Mouse (Mus musculus) limb, embryonic 14.5 days (tissue): ENCODE data around the gene Krt10. TPM values are rescaled to one million over a fixed set of nuclear protein-coding genes. Genes with fewer than 3 reads are reported as not detected.

Experiments
- ATAC-seq: fragments of 200-750 bp; cut with Nextera tagmentation; 2 replicates; pipeline ENCODE4 v1.8.0; 2017; ENCODE audit warnings: low read depth, moderate number of reproducible peaks, moderate TSS enrichment; ENCODE audit not compliant: low FRiP score
- DNase-seq: peaks from one replicate; pipeline ENCODE4 v3.0.0-alpha.2; 2015; ENCODE audit warnings: low spot score
- H3K27ac ChIP-seq: fragments of 300-500 bp; sonication (generic); replicated peaks from 2 replicates; pipeline ENCODE4 v1.5.1; 2014; ENCODE audit warnings: low read depth, mild to moderate bottlenecking, low read length, moderate library complexity, mixed read lengths
- H3K27me3 ChIP-seq: fragments of 300-500 bp; sonication (generic); 2 replicates; pipeline ENCODE4 v1.6.1; 2014; ENCODE audit warnings: low read length, mixed read lengths; ENCODE audit not compliant: control insufficient read depth, insufficient read depth
- H3K36me3 ChIP-seq: fragments of 300-500 bp; sonication (generic); 2 replicates; pipeline ENCODE4 v1.6.1; 2014; ENCODE audit warnings: mild to moderate bottlenecking, low read length, moderate library complexity, mixed read lengths; ENCODE audit not compliant: control insufficient read depth, insufficient read depth
- H3K4me1 ChIP-seq: fragments of 300-500 bp; sonication (generic); 2 replicates; pipeline ENCODE4 v1.6.1; 2014; ENCODE audit warnings: antibody characterized with exemption, low read length, mixed read lengths; ENCODE audit not compliant: control insufficient read depth, insufficient read depth
- H3K4me2 ChIP-seq: fragments of 300-500 bp; sonication (generic); replicated peaks from 2 replicates; pipeline ENCODE4 v1.6.1; 2014; ENCODE audit warnings: low read depth, mild to moderate bottlenecking, low read length, moderate library complexity; ENCODE audit not compliant: severe bottlenecking
- H3K4me3 ChIP-seq: fragments of 300-500 bp; sonication (generic); replicated peaks from 2 replicates; pipeline ENCODE4 v1.5.1; 2014; ENCODE audit warnings: low read length
- H3K9ac ChIP-seq: fragments of 300-500 bp; sonication (generic); 2 replicates; pipeline ENCODE4 v1.6.1; 2014; ENCODE audit warnings: mild to moderate bottlenecking, low read depth, low read length, moderate library complexity; ENCODE audit not compliant: severe bottlenecking
- H3K9me3 ChIP-seq: fragments of 300-500 bp; sonication (generic); 2 replicates; pipeline ENCODE4 v1.6.1; 2016; ENCODE audit warnings: low read length; ENCODE audit not compliant: control insufficient read depth
- POLR2A ChIP-seq: fragments of 200-500 bp; IDR thresholded peaks from 2 replicates; pipeline ENCODE4 v1.8.0; 2012; ENCODE audit warnings: inconsistent platforms, mild to moderate bottlenecking, moderate library complexity, borderline replicate concordance; ENCODE audit not compliant: insufficient read depth, insufficient read length; ENCODE audit errors: extremely low read depth
- WGBS: fragments of 180-500 bp; shearing (Covaris S2); extraction: QIAGEN DNeasy Blood & Tissue Kit; methylation state at CpG from one replicate; pipeline ENCODE4 v1.1.7; 2014; 5-methylcytosine and 5-hydroxymethylcytosine counted together
- polyA plus RNA-seq, 2 experiments: library from polyadenylated mRNA; depleted of rRNA in 1 of 2; stranded (reverse) in 1 of 2; unstranded in 1 of 2; fragments of >200 nt; fragmentation: Nextera tagmentation in 1 of 2; extraction: Ambion mirVana in 1 of 2; gene quantifications; 2 replicates each; pipeline versions ENCODE4 v1.2.1 to v1.2.3; 2012 to 2014

Krt10 gene
- polyA plus RNA-seq, 2 experiments, result 176 to 242 TPM

GRCm38 (mm10) chr11:99420586-99420985 is 31.4 kb upstream of the Krt10 start:
- no peak overlapping the region for H3K4me2 ChIP-seq
- H3K36me3 ChIP-seq, result no peaks in the 10 kb centered on the region
- H3K9me3 ChIP-seq, result no peaks in the 10 kb centered on the region
- H3K27ac ChIP-seq, result no peak overlapping the region
- WGBS, result 31% methylated on average over 10 of the region's 10 CpGs
- H3K4me1 ChIP-seq, result no peaks in the 10 kb centered on the region
- 0 out of 2 replicates have a peak overlapping the region, but pooled peaks have one; percentile 12 for H3K9ac ChIP-seq
- TF ChIP-seq POLR2A, result no peak
- H3K27me3 ChIP-seq, result no peaks in the 10 kb centered on the region
- DNase-seq (no peak), ATAC-seq (no peak)
- no peak overlapping the region for H3K4me3 ChIP-seq

- no peak for ATAC-seq
- Histone ChIP-seq H3K27ac (no peak overlapping the region), H3K4me3 (no peak overlapping the region), H3K27me3 (no peaks in the 10 kb centered on the region), H3K9ac (no peak overlapping the region), H3K4me1 (no peaks in the 10 kb centered on the region), H3K4me2 (no peak overlapping the region), H3K9me3 (no peaks in the 10 kb centered on the region), H3K36me3 (no peaks in the 10 kb centered on the region)
- DNase-seq, result no peak
- 72% methylated on average over 16 of the region's 16 CpGs for WGBS
- TF ChIP-seq POLR2A, result no peak
Measured at GRCm38 (mm10) chr11:99417819-99418218, 28.7 kb upstream of the Krt10 start.

GRCm38 (mm10) chr11:99416902-99417301 is 27.7 kb upstream of the Krt10 start:
- no peak overlapping the region for H3K4me2 ChIP-seq
- TF ChIP-seq POLR2A, result no peak
- no peak overlapping the region for H3K4me3 ChIP-seq
- H3K27me3 ChIP-seq, result no peaks in the 10 kb centered on the region
- H3K4me1 ChIP-seq, result no peaks in the 10 kb centered on the region
- DNase-seq, result no peak
- no peaks in the 10 kb centered on the region for H3K9me3 ChIP-seq
- H3K36me3 ChIP-seq, result no peaks in the 10 kb centered on the region
- ATAC-seq, result no peak
- 90% methylated on average over 13 of the region's 13 CpGs for WGBS
- no peak overlapping the region for H3K9ac ChIP-seq
- no peak overlapping the region for H3K27ac ChIP-seq

GRCm38 (mm10) chr11:99414463-99415147 is 25.4 kb upstream of the Krt10 start:
- H3K36me3 ChIP-seq, result no peaks in the 10 kb centered on the region
- H3K9ac ChIP-seq, result no peak overlapping the region
- DNase-seq (no peak), ATAC-seq (no peak)
- H3K27me3 ChIP-seq, result no peaks in the 10 kb centered on the region
- H3K4me2 ChIP-seq, result no peak overlapping the region
- no peaks in the 10 kb centered on the region for H3K4me1 ChIP-seq
- WGBS, result 87% methylated on average over 13 of the region's 13 CpGs
- H3K27ac ChIP-seq, result no peak overlapping the region
- no peak for TF ChIP-seq POLR2A
- H3K9me3 ChIP-seq, result no peaks in the 10 kb centered on the region
- no peak overlapping the region for H3K4me3 ChIP-seq

- Histone ChIP-seq H3K9ac (no peak overlapping the region), H3K27me3 (no peaks in the 10 kb centered on the region), H3K36me3 (no peaks in the 10 kb centered on the region), H3K9me3 (no peaks in the 10 kb centered on the region), H3K4me3 (no peak overlapping the region), H3K4me2 (no peak overlapping the region), H3K27ac (no peak overlapping the region), H3K4me1 (no peaks in the 10 kb centered on the region)
- peak; percentile 48 for DNase-seq
- no peak for TF ChIP-seq POLR2A
- no peak for ATAC-seq
- WGBS, result 21% methylated on average over 6 of the region's 6 CpGs
Measured at GRCm38 (mm10) chr11:99413247-99413646, 24.1 kb upstream of the Krt10 start.
